Mouse (Mus musculus) hindbrain, postnatal 0 days (tissue): ENCODE data around the gene Mcoln3. TPM values are rescaled to one million over a fixed set of nuclear protein-coding genes. Genes with fewer than 3 reads are reported as not detected.

Source experiments
- ATAC-seq: fragments of 200-750 bp; cut with Nextera tagmentation; 2 replicates; pipeline ENCODE4 v1.8.0; 2017; ENCODE audit warnings: mild to moderate bottlenecking, moderate TSS enrichment, moderate library complexity
- DNase-seq: peaks from one replicate; pipeline ENCODE4 v3.0.0-alpha.2; 2015; ENCODE audit warnings: low spot score
- H3K27ac ChIP-seq: fragments of 300-500 bp; sonication (generic); 2 replicates; pipeline ENCODE4 v1.5.1; 2014; ENCODE audit warnings: mild to moderate bottlenecking
- H3K27me3 ChIP-seq: fragments of 300-500 bp; sonication (generic); 2 replicates; pipeline ENCODE4 v1.6.1; 2014; ENCODE audit warnings: low read length, mixed read lengths; ENCODE audit not compliant: insufficient read depth
- H3K36me3 ChIP-seq: fragments of 300-500 bp; sonication (generic); 2 replicates; pipeline ENCODE4 v1.6.1; 2014; ENCODE audit warnings: low read length, mixed read lengths; ENCODE audit not compliant: insufficient read depth
- H3K4me1 ChIP-seq: fragments of 300-500 bp; sonication (generic); 2 replicates; pipeline ENCODE4 v1.6.1; 2014; ENCODE audit warnings: antibody characterized with exemption, low read length, mixed read lengths; ENCODE audit not compliant: insufficient read depth
- H3K4me2 ChIP-seq: fragments of 300-500 bp; sonication (generic); 2 replicates; pipeline ENCODE4 v1.6.1; 2014; ENCODE audit warnings: low read depth, mild to moderate bottlenecking, low read length, moderate library complexity, mixed read lengths
- H3K4me3 ChIP-seq: fragments of 300-500 bp; sonication (generic); 2 replicates; pipeline ENCODE4 v1.5.1; 2014; ENCODE audit warnings: low read length
- H3K9ac ChIP-seq: fragments of 300-500 bp; sonication (generic); replicated peaks from 2 replicates; pipeline ENCODE4 v1.6.1; 2014; ENCODE audit warnings: mild to moderate bottlenecking, low read length, moderate library complexity, mixed read lengths
- H3K9me3 ChIP-seq: fragments of 300-500 bp; sonication (generic); 2 replicates; pipeline ENCODE4 v1.6.1; 2016; ENCODE audit warnings: low read length, mixed read lengths
- CTCF ChIP-seq: IDR thresholded peaks from 2 replicates; pipeline ENCODE4 v1.5.1; 2016; ENCODE audit warnings: antibody characterized with exemption, control low read depth, low read depth
- WGBS: fragments of 180-500 bp; shearing (Covaris S2); extraction: QIAGEN DNeasy Blood & Tissue Kit; methylation state at CpG from one replicate; pipeline ENCODE4 v1.1.7; 2014; 5-methylcytosine and 5-hydroxymethylcytosine counted together
- polyA plus RNA-seq: library from polyadenylated mRNA; unstranded; fragments of >200 nt; fragmentation: Nextera tagmentation; extraction: Ambion mirVana; gene quantifications from 2 replicates; pipeline ENCODE4 v1.2.1, GENCODE M21; 2015
- total RNA-seq: library from RNA; depleted of rRNA; stranded (reverse); fragments of >200 nt; gene quantifications from 2 replicates; pipeline ENCODE4 v1.2.3, GENCODE M21; 2014

The Mcoln3 gene
- total and polyA plus RNA-seq, 2 experiments from 2014 or later = 0.10 TPM; not detected in 1

DNA sequence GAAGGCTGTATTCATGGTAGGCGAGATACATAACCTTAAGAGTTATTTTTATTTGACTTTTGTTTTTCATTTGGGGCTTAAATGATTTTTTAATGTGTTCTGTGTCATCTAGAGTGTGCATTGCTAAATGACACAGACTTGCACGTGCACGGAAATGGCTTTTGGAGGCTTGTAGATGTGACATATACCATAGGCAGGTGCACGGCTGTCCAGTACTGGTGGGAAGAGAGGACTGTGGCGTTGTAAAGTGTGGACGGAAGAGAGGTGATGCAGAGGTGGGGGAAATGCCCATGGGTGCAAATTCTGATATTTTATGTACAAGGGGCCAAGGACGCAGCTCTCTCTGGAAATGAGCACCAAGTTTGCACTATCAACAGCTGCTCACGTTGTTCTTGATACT, 34.5 kb downstream of the Mcoln3 start:
- ATAC-seq (no peak), DNase-seq (no peak)
- WGBS = 91% methylated on average over 8 of the region's 8 CpGs
- Histone ChIP-seq H3K36me3 (no peaks in the 10 kb centered on the region), H3K4me3 (no peak overlapping the region), H3K9me3 (no peaks in the 10 kb centered on the region), H3K27ac (no peak overlapping the region), H3K9ac (no peak overlapping the region), H3K27me3 (no peaks in the 10 kb centered on the region), H3K4me2 (no peak overlapping the region), H3K4me1 (peaks cover 5% of the 10 kb centered on the region; the same call in 1 of the 2 replicates)
- TF ChIP-seq CTCF = no peak

DNA sequence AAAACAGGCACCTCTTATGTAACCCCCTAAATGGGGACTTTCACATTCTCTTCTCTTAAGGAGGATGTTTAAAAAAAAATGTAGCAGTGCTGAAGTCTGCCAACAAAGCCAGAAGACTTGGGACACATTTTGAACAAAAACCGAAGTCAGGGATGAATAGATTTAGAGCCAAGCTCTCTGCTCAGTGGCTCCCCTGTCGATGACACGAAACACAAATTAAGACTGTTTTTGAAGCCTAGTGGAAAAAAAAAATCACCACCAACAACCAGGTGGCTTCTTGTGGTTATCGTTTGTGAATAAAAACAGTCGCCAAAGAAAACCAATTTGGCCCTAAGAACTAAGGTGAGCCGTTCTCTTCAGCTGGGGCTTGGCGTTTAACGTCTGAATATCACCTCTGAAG, 35.1 kb downstream of the Mcoln3 start:
- H3K9me3 ChIP-seq = no peaks in the 10 kb centered on the region
- no peak overlapping the region for H3K9ac ChIP-seq
- ATAC-seq (no peak), DNase-seq (no peak)
- no peak for TF ChIP-seq CTCF
- H3K27ac ChIP-seq = no peak overlapping the region
- WGBS = 90% methylated on average over 8 of the region's 8 CpGs
- no peak overlapping the region for H3K4me3 ChIP-seq
- H3K36me3 ChIP-seq = no peaks in the 10 kb centered on the region
- H3K27me3 ChIP-seq = no peaks in the 10 kb centered on the region
- peaks cover 5% of the 10 kb centered on the region; the same call in 1 of the 2 replicates for H3K4me1 ChIP-seq
- no peak overlapping the region for H3K4me2 ChIP-seq

DNA sequence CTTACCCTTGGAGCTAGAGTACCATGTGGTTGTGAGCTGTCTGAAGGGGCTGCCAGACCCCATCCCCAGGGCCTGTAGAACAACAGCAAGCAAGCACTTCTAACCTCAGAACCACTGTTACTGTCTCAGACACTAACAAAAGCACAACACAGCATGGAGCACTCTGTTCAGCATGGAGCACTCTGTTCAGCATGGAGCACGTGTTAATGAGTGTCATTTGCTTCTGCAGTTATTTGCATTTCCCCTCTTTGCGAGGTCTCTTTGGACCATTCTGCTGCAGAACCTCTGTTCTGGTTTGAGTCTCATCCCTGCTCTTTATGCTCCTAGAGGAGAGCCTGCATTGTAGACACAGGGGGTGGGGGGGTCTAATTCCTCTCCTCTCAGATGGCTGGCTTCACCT, 35.7 kb downstream of the Mcoln3 start:
- Histone ChIP-seq H3K4me2 (no peak overlapping the region), H3K27ac (no peak overlapping the region), H3K27me3 (no peaks in the 10 kb centered on the region), H3K4me3 (no peak overlapping the region), H3K36me3 (no peaks in the 10 kb centered on the region), H3K9ac (no peak overlapping the region), H3K4me1 (peaks cover 5% of the 10 kb centered on the region; the same call in 1 of the 2 replicates), H3K9me3 (no peaks in the 10 kb centered on the region)
- TF ChIP-seq CTCF = no peak
- WGBS = 71% methylated on average over 2 of the region's 2 CpGs
- ATAC-seq (no peak), DNase-seq (no peak)

DNA sequence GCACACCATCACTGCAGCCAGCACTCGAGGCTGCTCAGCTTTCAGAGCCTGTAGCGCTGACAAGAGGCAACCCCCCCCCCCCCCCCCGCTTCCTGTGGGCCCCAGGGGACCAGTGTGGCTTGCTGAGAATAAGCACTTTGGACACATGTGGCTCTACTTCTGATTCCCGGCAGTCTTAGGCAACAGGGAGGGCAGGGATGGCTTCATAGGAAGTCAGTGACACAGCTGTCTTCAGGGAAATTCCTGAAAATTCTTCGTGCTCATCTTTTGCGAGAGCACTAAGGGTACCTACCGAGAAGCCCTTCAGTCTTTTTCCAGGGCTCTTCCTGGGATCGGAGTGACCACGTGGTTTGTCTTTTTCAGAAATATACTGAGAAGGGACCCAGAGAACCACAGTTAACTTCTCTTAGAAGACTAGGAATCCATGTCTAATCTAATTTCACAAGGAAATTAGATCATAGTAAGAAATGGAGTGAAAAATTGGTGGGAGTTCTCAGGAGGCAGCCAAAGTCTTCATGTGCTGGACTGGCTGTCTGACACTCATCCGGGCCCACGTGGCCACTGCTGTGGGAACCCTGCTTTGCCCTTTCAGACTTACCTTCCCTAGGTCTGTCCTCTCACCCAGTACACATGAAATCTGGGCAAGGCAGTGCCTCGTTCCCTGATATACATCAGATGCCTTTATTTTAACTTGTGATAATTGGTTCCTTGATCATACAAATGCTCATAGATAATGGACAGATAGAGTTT, 36.8 kb downstream of the Mcoln3 start:
- Histone ChIP-seq H3K27me3 (no peaks in the 10 kb centered on the region), H3K4me1 (peaks cover 5% of the 10 kb centered on the region; the same call in 1 of the 2 replicates), H3K27ac (no peak overlapping the region), H3K36me3 (no peaks in the 10 kb centered on the region), H3K9ac (no peak overlapping the region), H3K4me2 (0 out of 2 replicates have a peak overlapping the region, but pooled peaks have one; percentile 13), H3K4me3 (no peak overlapping the region), H3K9me3 (no peaks in the 10 kb centered on the region)
- peak; percentile 10 for DNase-seq
- peak; percentile 43; the same call in 1 of the 2 replicates for ATAC-seq
- TF ChIP-seq CTCF = no peak
- 16% methylated on average over 12 of the region's 12 CpGs for WGBS

DNA sequence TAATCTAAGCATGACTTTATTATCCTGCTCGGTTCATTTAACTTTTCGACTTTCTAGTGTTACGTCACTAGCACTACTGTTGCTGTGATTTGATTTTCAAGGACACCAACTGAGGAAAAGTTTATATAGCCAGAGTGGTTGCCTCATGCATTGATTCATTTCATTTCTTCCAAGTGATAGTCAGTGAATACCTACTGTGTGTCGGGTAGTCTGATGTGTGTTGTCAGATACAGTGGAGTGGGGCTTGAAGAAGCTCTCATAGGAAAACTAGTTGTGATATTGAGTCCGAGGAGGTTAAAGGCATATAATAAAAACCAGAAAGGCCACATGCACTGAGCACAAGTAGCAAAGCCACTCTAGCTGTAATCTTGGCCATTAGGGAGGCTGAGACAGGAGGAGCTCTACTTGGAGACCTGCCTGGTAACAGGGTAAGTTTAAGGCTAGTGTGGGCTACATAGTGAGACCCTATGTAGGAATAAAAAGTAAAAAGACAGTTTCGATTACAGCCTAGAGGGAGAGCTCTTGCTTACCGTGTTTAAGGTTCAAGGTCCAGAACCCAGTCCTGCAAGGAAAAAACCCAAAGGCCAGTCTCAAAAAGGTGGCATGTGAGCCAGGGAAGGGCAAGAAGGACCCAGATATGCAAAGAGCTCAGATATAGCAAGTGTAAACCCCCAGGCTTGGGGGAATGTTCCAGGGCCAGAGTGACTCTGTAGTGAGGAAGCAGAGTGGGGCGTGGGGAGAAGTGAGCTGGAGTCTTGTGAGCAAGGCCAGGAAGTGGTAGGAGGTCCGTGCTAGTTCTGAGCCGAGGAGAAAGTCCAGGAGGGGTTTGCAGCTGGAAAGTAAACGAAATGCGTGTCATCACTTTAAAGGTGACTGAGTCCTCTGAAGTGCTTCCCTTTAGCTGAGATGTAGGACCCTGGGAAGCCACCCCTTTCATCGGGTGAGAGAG, 38.7 kb downstream of the Mcoln3 start:
- WGBS = 86% methylated on average over 13 of the region's 13 CpGs
- H3K4me2 ChIP-seq = no peak overlapping the region
- no peak overlapping the region for H3K27ac ChIP-seq
- no peak for DNase-seq
- no peaks in the 10 kb centered on the region for H3K9me3 ChIP-seq
- no peak overlapping the region for H3K4me3 ChIP-seq
- no peaks in the 10 kb centered on the region for H3K4me1 ChIP-seq
- no peaks in the 10 kb centered on the region for H3K36me3 ChIP-seq
- H3K27me3 ChIP-seq = no peaks in the 10 kb centered on the region
- no peak for TF ChIP-seq CTCF
- ATAC-seq = no peak
- no peak overlapping the region for H3K9ac ChIP-seq

DNA sequence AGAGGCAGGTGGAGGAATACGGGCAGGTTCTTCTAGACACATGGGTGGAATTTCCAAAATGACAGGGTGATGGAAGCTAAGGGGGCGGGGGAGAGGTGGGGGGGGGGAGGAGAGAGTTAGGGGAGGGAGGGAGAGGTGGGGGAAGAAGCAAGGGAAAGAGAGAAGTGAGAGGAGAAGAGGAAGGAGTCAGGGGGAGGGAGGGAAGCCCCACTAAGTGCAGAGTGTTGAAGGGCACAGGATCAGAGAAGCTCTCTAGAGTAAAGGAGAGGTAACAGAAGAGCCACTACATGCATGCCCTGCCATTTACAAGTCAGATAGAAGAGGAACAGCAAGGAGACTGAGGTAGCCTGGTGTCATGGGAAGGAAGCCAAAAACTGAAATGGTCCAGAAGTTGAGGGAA, 39.6 kb downstream of the Mcoln3 start:
- DNase-seq (no peak), ATAC-seq (no peak)
- no peaks in the 10 kb centered on the region for H3K36me3 ChIP-seq
- H3K27me3 ChIP-seq = no peaks in the 10 kb centered on the region
- no peaks in the 10 kb centered on the region for H3K4me1 ChIP-seq
- H3K27ac ChIP-seq = no peak overlapping the region
- 84% methylated on average over 2 of the region's 2 CpGs for WGBS
- H3K9ac ChIP-seq = no peak overlapping the region
- no peak overlapping the region for H3K4me3 ChIP-seq
- no peaks in the 10 kb centered on the region for H3K9me3 ChIP-seq
- H3K4me2 ChIP-seq = no peak overlapping the region
- TF ChIP-seq CTCF = no peak
